Mouse (Mus musculus) cerebellum, adult 8-10 months (tissue): Measurements from ENCODE around the gene B3gat3.
A peak's percentile ranks its signal among the peaks of the same experiment; 100 is the strongest.
"Not testable (repeated sequence)": the region's sequence is repeated elsewhere in the genome, so short reads cannot be mapped to it uniquely, and the experiment has no call there.

Experiments used
- DNase-seq: peaks from one replicate; pipeline ENCODE4 v3.0.0; 2022

B3gat3 gene

DNA sequence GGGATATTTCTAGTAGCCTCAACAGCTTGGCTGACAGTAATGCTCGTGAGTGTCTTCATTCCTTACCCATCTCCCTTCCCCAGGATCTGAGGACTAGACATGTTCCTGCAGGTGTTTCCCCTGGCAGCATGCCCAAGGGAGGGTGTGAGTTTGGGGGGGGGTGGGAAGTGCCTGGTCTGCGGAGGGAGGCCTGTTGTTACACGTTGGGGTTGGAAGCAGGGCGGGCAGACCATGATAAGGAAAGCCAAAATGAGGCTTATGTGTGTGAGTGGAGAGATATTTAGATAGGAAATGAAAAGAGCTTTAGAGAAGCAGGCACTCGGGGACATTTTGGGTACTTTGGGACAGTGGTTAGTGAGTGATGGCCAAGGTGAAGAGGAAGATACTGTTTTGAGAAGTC, 23.9 kb downstream of the B3gat3 start:
- no peak for DNase-seq

DNA sequence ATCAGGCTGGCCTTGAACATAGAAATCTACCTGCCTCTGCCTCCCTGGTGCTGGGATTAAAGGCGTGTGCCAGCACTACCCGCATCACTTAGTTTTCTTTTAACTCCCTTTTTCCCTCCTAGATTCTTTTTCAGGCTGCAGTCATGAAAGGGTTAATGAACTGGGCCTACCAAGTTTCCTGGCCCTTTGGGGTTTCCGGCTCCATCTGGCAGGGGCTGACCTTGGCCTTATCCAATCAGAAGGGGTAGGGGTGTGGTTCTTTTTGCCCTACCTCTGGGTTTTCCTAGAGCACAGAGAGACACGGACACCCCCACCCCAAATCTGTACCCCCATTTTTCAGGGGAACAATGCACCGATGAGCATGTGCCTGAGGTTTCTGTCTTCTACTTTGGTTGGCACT, 24.6 kb downstream of the B3gat3 start:
- peak; percentile 20 for DNase-seq

DNA sequence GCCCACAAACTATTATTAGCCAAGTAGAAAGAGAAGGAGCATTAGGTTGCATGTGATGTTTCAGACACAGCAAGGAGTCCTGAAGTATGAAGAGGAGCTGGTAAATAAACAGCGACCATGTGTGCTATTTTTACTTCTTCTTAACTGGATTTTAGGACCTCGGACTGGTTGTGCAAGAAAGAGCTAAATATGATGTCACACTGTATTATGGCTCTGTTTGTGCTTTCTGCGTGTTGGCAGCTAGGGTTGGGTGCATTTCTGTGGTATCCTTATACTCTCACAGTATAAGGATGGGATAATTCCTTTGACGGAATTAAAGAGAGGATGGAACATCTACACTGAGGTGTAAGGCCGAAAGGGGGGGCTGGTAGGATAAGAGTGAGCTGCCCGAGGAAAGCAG, 25.1 kb downstream of the B3gat3 start:
- no peak for DNase-seq

DNA sequence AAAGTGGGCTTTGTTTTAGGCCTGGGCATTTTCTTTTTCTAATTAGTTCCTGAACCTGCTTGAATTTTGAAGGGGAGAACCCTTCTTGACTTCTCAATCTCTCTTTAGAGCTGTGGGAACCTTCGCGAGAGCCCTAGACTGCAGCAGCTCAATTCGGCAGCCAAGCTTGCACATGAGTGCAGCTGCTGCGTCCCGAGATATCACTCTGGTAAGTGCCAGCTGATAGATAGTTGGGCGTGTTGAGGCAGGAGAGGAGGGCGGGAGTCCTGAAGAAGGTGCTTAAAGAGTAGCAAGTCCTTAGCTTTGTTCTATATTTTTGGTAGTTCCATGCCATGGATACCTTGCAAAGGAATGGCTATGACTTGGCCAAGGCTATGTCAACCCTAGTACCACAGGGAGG, 26.8 kb downstream of the B3gat3 start:
- no peak for DNase-seq

DNA sequence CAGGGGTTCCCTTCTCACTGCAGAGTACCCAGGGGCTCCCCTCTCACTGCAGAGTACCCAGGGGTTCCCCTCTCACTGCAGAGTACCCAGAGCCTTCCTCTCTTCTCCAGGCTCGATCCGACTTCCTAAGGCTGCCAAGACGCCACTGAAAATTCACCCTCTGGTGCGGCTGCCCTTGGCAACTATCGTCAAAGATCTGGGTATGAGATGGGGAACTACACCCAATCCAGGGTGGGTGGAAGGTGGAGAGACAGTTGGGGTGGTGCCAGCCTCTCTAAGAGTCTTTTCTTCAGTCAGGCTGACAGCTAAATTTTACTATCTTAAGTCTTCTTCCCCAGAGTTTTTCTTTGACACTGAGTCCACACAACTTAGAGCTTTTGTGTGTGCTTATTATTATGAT, 30.0 kb downstream of the B3gat3 start:
- no peak for DNase-seq

DNA sequence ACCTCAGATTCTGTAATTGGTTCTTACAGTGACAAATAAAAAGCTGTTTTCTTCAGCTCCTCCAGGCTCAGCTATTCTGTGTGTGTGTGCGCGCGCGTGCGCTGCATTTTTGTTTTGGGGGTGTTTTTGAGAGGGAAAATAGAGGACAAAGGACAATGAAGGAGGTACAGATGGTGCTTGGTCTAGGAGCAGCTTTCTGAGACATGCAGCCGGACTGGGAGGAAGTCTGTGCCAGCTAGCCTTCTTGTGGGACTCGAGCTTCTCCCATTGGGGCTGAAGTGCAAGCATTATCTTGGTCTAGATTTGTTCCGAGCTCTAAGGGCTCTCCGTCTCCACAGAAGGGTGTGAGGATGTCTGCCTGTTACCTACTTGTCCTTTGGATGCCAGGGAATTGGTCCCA, 32.1 kb downstream of the B3gat3 start:
- DNase-seq = peak; percentile 25

DNA sequence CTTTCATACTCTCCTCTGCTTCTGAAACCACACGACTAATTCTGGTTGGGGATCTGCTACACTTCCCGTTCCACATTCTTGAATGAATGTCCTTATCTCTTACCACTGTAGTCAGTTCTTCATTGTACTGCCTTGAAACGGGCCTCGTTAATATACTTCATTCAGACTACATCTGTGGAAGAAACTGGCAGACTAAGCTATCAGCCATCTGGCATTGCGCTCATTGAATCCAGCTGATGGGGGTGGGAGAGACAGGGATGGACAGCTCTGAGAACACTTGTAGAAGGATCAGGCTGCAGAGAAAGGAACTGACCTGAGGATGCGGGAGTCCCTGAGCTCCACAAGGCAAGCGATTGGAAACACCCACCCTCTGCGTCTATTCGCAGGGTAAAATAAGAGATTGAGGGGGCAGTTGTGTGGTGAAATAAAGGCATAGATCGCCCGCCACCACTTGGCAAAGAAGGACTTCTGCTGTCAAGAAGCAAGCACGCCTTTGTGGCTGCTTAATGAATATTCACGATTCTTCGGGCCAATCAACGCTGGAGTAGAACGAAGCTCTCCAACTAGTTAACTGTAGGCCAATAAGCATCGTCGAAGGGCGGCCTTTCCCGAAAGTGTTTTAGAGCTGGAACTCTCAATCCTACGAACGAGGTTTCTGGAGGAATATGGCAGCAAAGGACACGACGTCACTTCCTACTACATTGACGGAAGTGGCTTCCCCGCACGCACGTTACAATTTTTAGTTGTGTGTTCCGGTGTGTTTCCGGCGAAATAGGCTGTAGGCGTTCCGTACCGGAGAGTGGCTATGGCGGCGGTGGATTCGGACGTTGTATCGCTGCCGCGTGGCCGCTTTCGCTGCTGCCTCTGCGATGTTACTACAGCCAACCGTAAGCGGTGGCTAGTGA, 33.2 kb downstream of the B3gat3 start, which contains the start of gene Tut1:
Tut1 (plus strand) TSS at position 713 of the 905 bp plus-strand sequence.
- peak; percentile 92 for DNase-seq

DNA sequence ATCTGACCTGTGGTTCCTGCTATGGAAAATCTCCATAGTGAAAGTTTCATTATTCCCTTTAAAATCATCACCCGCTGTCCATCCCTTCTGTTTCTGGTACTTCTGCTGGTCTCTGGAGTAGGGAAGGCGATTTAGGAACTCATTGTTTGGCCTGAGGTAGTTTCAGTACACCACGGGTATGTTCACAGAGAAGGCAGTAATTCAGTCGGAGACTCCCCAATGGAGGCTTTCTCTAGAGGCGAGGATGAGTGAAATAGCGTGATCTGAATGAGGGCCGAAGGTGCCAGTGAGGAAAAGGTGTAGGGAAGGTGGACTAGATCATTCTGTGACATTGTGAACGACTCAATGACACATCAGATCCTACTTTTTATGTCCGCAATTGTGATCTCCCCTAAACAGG, 34.0 kb downstream of the B3gat3 start:
- DNase-seq = peak; percentile 17

DNA sequence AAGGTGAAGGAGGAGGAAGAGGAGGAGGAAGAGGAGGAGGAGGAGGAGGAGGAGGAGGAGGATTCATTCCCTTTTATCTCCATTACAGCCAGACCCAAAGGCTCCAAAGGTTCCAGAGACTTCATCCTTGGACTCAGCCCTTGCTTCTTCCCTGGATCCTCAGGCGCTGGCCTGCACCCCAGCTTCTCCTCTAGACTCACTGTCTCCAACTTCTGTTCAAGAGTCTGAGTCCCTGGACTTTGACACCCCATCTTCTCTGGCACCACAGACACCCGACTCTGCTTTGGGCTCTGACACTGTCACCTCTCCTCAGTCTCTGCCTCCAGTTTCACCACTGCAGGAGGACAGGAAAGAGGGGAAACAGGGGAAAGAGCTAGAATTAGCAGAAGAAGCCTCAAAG, 42.1 kb downstream of the B3gat3 start:
- no peak for DNase-seq

DNA sequence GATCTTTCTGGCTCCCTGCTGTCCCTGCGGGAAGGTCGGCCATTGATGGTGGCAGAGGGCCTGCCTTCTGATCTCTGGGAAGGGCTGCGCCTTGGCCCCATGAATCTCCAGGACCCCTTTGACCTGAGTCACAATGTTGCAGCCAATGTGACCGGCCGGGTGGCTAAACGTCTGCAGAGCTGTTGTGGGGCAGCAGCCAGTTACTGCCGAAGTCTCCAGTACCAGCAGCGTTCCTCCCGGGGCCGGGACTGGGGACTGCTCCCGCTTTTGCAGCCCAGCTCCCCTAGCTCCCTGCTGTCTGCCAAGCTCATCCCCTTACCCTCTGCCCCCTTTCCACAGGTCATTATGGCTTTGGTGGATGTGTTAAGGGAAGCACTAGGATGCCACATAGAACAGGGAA, 44.9 kb downstream of the B3gat3 start:
- peak; percentile 25 for DNase-seq

DNA sequence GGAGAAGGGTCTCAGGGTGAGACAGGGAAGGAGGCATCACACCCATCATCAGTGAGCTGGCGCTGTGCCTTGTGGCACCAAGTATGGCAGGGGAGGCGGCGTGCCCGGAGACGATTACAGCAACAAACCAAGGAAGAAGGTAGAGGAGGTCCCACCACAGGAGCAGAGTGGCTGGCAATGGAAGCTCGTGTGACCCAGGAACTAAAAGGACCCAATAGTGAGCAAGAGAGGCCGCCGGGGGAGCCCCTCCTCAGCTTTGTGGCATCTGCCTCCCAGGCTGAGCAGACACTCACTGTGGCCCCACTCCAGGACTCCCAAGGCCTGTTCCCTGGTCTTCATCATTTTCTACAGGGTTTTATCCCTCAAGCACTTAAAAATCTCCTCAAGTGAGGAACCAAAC, 45.6 kb downstream of the B3gat3 start:
- DNase-seq = peak; percentile 51

DNA sequence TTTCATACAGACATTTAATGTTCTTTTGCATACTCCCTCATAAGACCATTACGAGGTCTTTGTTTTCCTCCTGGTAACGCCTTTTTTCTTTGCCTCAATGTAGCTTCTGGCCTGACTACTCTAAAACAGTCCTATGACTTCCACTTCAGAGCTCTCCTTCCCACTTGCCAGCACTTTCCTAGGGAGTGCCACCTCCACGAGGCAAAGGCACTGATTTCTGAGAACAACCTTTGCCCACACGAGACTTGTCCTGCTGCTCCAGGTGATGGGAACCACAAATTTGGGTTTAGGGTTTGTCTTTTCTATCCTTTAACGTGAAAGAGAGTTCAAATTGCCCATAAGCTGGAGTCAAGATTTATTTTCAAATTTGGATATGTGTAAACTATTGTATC, 46.0 kb downstream of the B3gat3 start:
- no peak for DNase-seq

DNA sequence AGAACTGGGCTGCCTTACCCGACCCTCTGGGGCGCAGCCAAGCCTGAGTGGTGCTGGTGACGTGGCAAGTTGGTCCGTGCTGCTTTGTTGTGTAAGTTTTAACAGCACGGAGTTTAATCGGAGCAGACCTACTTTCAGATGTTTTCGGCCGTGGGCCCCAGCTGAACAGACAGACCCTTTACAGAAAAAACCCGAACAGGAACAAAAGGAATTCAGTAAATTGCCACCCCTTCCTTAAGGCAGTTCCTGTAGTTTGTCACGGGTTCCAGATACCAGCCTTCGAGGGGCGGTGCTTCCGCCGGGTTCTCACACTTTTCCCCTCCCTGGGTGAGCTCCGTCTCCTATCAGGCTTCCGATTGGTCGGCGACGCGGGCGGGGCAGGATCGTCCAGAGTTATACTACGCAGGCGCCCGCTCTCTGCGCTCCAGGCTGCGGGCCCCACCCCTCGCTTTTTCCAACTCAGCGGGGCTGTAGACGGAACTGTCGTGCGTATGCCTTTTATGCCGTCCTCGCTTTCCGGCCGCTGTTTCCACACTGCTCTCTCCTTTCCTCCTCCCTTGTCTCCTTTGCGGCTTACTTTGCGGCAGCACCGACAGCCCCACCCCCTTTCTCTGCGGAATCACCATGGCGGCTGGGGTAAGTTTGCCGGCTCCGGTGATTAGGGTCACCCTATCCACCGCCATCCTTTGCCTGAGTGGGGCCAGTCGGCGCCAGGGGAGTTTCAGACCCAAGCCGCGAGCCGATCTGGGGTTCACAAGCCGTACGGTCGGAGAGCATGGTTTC, 46.6 kb downstream of the B3gat3 start, which contains the start of gene Eef1g:
Eef1g (plus strand) TSS at position 452 of the 783 bp plus-strand sequence.
- DNase-seq = peak; percentile 97

DNA sequence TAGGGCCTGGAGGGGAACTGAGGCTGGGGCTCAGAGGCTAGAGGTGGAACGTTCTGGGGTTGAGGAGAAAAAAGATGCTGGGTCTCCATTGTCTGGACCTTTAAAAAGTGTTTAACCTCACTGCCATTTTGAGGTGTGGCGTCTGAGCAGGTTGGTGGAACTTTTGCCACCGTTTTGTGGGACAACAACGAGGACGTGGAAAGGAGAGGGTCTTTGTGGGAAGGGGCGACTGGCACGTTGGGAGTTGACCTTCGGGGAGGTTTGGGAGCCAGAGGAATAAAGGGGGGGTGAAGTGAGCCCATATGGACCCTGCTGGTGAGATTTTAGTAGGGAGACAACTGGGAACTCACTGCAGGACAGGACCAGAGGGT, 47.2 kb downstream of the B3gat3 start:
- DNase-seq = no peak

DNA sequence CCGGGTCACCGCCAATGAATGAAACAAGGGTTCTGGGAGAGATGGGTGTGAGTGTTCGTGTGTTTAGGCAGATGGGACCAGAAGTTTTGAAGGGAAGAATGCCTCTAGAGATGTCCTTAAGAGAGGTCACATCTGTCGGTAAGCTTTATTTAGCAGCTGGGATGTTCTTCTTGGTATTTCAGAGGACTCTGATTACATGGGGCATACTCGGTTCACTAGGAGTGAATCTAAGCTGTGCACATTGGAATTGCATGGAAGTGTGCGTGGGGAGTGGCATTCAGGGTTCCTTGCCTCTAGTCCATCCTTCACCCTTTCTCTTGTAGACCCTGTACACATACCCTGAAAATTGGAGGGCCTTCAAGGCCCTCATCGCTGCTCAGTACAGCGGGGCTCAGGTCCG, 47.7 kb downstream of the B3gat3 start:
- DNase-seq = no peak

DNA sequence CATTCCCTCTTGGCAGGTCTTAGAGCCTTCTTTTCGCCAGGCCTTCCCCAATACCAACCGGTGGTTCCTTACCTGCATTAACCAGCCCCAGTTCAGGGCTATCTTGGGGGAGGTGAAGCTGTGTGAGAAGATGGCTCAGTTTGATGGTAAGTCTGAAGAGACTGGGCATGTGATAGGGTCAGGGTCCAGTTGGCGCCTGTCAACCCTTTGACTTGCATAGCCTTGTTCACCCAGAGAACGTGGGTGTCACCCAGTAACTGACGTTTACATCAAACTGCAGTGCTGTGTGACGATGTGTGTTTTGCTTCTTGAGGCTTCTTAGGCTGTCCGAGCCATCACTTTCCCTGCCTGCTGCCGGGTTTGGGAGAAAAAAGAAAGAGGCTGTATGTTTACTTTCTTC, 52.3 kb downstream of the B3gat3 start:
- DNase-seq = not testable (repeated sequence)

DNA sequence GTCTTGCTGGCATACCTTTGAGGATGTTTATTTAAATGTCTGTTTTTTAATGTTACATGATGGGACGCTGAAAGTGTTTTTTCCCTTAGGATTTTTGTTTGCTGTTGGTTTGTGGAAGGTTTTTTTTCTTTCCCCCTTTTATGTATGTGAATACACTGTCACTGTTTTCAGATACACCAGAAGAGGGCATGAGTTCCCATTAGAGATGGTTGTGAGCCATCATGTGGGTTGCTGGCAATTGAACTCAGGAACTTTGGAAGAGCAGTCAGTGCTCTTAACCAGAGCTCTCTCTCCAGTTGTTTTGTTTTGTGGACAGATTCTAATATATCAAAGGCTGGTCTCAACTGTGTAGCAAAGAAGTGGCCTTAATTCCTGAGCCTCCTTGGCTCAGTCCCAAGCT, 54.5 kb downstream of the B3gat3 start:
- DNase-seq = no peak

DNA sequence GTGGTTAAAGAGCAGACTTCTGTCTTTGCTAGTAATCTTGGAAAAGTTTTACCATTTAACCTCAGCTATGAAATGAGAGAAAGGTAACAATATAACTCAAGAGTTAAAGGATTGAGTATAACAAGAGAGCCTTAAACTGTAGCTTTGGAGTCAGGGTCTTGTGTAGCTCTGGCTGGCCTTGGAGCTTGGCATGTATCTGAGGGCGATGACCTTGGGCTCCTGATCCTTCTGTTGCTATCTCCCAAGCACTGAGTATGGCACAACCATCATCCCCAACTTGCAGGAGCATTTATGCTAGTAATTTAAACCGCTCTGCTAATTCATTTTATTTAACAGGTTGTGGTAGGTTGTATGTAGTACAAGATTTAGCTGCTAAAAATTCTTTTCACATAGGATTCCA, 55.3 kb downstream of the B3gat3 start:
- no peak for DNase-seq

DNA sequence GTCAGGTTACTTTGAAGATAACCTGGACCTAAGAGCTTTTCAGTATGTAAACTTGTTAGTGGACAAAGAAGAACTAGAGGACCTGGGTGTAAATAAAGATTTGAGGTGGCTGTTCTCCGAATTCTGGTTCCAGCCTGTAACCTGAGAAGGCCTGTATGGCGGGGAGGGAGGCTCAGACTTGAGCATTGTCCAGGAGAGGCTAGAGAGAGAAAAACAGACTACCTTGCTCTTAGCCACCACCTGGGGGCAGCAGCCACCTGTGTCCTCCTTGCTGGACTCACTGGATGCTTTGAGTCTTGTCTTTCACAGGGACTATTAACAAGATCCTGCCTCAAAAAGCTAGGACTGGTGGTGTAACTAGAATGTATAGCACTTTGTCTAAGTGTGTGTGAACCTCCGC, 56.4 kb downstream of the B3gat3 start:
- peak; percentile 43 for DNase-seq
